Mouse (Mus musculus): ENCODE results near the gene Rnf115.
"Not testable (repeated sequence)": the region's sequence is repeated elsewhere in the genome, so short reads cannot be mapped to it uniquely, and the experiment has no call there.

Rnf115 gene

DNA sequence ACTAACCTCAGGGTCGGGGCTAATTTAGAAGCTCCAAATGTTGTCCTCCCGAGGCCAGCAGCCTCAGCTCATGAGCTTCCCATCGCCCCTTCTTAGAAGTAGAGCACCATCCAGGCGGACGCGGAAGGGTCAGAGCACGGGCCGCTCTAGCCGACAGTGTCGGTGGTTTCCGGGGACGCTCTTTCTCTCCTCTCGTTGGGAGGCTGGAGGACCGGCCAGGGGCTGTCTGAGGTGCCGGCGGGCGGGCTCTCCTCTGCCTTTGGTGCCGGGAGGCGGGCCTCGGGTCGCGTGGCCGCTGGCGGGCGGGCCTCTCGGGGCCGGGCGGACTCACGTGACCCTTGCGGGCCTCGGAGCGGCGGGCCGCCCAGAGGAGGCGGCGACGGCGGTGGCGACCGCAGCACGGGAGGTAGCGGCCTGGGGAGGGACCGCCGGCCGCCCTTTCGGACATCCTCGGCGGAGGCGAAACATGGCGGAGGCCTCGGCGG is at the start of gene Rnf115, which contains the start of gene Polr3c:
TSS of gene Rnf115 (plus strand) at position 322 of the 485 bp plus-strand sequence.
TSS of gene Polr3c (minus strand) at position 286 of the 485 bp plus-strand sequence.
- DNase-seq (ENCODE audit: low spot score): peak; percentile 91

DNA sequence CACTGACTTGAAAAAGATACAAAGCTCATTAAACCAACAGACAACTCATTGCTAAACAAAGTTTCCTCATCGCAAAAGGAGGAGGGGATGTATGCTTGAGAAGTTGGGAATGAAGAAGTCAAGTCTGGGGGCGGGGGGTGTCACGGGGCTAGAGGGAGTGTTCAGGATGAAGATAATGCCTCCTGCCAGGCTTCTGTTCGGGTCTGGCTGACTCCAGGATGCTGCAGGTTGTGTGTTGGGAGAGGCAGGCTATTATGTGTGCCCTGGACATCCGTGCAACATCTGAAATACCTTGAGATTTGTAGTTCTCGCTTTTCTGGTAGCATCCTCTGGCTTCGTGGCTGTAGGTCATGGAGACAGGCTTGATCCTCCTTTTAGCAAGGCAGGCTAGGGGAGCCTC is 49.0 kb upstream of the Rnf115 start:
- no peak for DNase-seq (ENCODE audit: low spot score)

GRCm38 (mm10) chr3:96679159-96679674 is 48.2 kb upstream of the Rnf115 start:
- DNase-seq (ENCODE audit: low spot score): peak; percentile 40

DNA sequence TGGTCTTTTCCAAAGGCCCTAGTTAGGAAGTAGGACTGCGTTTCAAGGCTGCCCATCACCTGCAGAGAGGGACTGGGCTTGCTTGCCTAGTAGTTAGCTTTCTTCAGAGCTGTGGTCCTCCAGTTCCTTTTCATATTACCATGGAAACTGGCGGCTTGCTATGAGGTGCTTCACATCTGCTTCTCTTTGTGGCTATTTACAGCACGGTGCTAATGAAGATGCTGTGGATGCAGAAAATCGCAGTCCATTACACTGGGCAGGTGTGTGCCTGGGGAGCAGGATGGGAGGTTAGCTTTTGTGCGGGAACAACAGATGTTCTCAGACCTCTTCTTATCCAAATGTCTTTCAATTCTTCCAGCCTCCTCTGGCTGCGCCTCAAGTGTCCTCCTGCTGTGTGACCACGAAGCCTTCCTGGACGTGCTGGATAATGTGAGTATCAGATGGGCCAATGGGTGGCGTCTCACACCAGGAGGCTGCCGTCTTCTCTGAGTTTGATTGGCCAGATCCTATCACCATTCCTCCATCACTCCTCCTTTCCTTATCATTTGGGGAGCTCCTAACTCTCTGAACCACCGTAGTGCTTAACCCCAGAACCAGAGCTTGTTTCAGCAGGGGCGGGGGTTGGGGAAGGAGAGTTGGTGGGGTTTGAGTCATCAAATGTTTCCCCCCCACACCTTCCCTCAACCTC is 47.1 kb upstream of the Rnf115 start:
- DNase-seq (ENCODE audit: low spot score): no peak

DNA sequence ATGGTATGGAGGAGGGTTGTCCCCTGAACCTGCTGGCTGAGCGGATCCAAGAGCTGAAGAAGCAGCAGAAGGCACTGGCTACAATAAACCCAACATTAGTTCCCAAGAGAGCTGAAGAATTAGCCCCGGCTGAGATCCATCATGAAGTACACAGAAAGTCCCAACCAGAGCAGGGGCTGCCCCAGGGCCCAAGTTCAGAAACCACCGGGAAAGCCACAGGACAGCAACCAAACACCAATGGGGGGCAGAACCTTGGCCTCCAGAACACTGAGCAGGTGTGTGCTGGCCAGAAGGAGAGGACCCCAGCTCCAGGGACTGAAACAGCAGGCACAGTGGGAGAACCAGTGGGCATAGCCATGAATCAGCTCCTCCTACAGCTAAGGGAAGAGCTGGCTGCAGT is 44.0 kb upstream of the Rnf115 start:
- DNase-seq (ENCODE audit: low spot score): no peak

GRCm38 (mm10) chr3:96684151-96684821 is 43.2 kb upstream of the Rnf115 start:
- no peak for DNase-seq (ENCODE audit: low spot score)

DNA sequence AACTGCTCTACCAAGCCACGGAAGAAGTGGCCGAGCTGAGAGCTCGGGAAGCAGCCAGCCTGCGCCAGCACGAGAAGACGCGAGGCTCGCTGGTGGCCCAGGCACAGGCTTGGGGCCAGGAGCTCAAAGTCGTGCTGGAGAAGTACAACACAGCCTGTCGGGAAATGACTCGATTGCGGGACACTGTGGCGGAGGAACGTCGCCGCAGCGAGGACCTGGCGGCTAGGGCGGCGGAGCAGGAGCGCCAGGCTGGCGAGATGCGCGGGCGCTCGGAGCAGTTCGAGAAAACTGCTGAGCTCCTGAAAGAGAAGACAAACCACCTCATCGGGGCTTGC is 42.7 kb upstream of the Rnf115 start:
- no peak for DNase-seq (ENCODE audit: low spot score)

- DNase-seq (ENCODE audit: low spot score): not testable (repeated sequence)
Measured at GRCm38 (mm10) chr3:96686057-96686456, 41.4 kb upstream of the Rnf115 start.

DNA sequence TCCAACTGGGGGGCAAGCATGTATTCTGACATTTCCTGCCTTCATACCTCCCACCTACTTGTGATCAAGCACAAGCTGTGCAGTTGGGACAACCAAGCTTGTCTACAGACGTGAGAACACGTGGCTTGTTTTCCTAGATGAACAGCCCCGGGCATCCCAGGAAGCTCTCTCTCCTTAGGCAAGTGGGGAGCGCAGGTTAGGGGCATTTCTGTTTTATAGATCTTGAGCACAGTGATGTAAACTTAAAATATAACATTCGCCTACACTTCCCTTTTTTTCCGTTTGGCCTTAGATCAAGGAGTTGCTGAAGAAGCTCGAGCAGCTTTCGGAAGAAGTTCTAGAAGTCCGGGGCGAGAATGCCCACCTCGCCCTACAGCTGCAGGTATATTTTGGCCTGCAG is 38.6 kb upstream of the Rnf115 start:
- no peak for DNase-seq (ENCODE audit: low spot score)

DNA sequence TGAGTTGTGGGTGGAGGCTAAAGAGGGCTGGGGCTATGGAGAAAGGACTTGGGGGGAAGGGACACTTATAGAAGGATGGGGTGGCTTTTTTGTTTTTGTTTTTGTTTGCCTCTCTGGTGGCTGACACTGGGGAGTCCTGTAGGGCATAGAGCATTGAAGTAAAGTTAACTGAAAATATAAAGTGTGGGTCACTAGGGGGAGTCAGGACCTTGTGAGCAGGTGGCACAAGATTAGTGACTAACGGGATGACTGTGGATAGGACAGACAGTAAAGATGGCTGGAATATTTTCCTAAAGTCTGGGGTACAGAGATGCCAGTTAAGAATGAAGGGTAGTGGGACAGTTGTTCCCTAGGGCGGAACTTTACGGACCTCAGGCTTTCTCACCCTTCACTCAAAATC is 37.2 kb upstream of the Rnf115 start:
- no peak for DNase-seq (ENCODE audit: low spot score)

DNA sequence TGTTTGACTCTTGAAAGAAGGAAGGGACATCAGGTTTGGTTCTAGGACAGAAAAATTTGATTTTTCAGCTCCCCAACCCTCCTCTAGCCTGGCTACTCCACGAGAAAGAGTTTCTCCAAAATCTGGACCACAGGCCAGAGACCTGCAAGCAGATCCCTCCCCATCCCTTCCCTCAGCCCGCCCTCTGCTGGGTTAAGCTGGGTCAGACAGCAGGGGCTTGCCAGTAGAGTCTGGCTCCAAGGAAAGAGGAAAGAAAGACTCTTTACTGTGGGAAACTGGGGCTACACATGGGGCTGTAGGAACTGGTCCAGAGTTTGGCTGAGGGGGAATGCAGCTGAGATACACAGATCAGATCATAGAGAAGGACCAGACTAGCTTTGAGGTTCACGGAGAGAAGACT is 35.0 kb upstream of the Rnf115 start:
- no peak for DNase-seq (ENCODE audit: low spot score)

DNA sequence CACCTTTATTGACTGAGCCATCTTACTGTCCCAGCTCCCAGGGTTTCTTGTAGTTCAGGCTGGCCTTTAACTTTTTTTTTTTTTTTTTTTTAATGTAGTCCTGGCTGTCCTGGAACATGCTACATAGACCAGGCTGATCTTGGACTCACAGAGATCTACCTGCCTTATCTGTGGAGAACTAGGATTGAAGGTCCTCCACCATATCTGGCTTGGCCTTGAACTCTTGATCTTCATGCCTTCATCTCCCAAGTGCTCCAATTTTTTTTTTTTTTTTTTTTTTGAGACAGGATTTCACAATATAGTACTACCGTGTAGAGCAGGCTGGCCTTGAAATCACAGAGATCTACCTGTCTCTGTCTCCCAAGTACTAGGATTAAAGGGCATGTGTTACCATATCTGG is 33.9 kb upstream of the Rnf115 start:
- DNase-seq (ENCODE audit: low spot score): no peak

- DNase-seq (ENCODE audit: low spot score): peak; percentile 76
Measured at GRCm38 (mm10) chr3:96696198-96696765, 31.2 kb upstream of the Rnf115 start, which contains the start of gene Pias3. TSS of gene Pias3 (plus strand) at chr3:96696384.

DNA sequence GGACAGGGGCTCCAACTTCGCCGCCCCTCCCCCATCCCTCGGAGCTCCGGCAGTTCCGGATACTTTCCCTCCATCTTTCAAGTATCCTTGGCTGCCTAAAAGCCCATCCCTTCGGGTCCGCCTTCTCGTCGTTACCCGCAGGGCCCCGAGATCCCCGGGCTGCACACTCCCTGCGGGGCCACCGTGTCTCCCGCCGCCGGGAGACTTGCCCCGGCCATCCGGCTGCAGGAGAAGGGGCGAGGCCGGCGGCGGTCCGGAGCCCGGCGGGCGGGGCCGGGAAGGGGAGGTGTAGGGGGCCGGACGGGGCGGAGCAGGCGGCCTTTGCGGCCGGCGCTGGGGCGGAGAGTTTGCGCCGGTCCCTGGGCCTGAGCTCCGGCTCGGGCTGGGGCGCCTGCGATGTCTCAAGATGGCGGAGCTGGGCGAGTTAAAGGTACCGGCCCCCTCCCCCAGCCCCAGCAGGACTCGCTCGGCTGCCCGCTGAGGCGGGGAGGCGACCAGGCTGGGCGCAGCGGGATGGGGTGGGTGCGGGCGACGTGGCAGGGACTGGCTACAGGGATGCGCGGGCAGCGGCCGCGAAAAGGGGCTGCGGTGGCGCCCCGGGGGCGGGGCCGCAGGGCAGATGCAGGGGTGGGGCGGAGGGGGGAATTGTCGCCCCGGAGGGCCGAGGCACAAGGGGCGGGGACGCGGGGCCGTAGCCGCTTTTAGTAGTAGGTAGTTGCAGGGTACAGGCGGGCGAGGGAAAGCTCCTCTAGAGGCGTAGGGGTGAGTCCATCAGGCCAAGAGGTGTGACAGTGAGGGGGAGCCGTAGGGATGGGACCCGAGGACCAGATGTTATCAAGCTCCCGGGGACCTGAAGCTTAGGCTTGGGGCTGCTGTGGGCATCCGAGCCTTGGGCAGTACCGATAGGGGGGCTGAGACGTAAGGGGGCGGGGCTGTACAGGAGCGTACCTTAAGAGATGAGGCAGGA is 30.4 kb upstream of the Rnf115 start:
- peak; percentile 88 for DNase-seq (ENCODE audit: low spot score)

DNA sequence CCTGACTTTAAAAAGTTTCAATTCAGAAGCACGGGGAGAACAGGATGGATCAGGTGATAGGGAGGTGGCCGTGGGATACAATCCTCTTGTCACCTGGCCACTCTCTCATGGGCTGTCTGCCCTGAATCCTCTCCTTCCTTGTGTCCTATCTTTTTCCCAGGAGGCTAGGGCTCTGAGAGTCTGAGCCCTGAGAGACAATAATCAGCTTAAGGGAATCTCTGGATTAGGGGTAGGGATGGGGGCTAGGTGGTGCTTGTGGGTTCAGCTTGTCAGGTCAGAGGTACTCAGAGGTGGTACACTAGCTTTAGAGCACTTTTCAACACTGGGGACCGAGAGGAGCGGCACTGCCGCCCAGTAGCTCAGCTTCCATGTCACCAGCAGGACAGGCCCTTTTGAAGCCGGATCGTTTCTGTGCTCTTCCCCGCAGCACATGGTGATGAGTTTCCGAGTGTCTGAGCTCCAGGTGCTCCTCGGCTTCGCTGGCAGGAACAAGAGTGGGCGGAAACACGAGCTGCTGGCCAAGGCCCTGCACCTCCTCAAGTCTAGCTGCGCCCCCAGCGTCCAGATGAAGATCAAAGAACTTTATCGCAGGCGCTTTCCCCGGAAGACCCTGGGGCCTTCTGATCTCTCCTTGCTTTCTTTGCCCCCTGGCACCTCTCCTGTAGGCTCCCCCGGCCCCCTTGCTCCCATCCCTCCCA is 28.3 kb upstream of the Rnf115 start:
- no peak for DNase-seq (ENCODE audit: low spot score)

- no peak for DNase-seq (ENCODE audit: low spot score)
Measured at GRCm38 (mm10) chr3:96700376-96700775, 27.1 kb upstream of the Rnf115 start.

GRCm38 (mm10) chr3:96701003-96701402 is 26.5 kb upstream of the Rnf115 start:
- no peak for DNase-seq (ENCODE audit: low spot score)

DNA sequence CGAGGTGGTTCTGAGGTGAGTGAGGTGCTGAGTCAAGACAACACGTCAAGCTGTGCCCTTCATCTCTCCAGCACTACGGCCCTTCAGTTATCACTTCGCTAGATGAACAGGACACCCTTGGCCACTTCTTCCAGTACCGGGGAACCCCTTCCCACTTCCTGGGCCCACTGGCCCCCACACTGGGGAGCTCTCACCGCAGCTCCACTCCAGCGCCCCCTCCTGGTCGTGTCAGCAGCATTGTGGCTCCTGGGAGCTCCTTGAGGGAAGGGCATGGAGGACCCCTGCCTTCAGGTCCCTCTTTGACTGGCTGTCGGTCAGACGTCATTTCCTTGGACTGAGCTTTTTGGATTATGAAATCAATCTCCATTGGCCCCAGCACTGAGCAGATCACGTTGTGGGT is 22.7 kb upstream of the Rnf115 start:
- DNase-seq (ENCODE audit: low spot score): no peak

- DNase-seq (ENCODE audit: low spot score): no peak
Measured at GRCm38 (mm10) chr3:96706217-96706616, 21.2 kb upstream of the Rnf115 start.

- DNase-seq (ENCODE audit: low spot score): no peak
Measured at GRCm38 (mm10) chr3:96706984-96707383, 20.5 kb upstream of the Rnf115 start.
